Mouse (Mus musculus): ENCODE results near the gene Dnajb4.

The Dnajb4 gene

DNA sequence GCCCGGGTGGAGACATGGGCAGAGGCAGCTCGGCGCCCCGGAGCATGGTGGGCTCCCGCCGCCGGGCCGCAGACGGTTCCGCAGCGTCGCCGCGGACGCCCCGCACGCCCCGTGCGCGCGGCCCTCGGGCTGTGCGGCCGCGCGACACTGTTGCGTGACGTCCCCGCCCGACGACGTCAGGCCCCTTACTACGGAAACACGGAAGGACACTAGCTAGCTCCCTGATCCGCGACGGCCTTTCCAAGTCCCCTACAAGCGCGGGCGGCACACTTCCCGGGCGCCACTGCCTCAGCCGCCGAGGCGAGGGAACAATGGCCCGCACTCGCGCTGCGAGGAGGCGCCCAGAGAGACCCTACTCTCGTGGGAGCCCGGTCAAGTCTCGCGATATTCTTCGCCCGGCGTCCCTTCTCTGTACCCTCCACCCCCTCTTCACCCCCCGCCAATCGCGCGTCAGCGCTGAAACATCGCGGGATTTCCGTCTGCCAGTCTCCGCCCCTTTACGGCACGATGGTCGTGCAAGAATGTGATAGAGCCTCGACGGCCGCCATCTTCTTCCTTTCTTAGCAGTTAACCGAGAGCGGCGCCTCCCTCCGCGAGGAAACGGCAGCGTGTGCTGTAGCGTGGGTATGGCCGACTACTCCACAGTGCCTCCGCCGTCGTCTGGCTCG is at the start of gene Dnajb4, which contains the start of gene Fubp1:
Dnajb4 (minus strand) TSS at position 336 of the 668 bp plus-strand sequence.
Fubp1 (plus strand) TSS at position 456 of the 668 bp plus-strand sequence.
- peak; percentile 15; the same call in 1 of the 2 replicates for TF ChIP-seq GATA4 (IDR thresholded peaks at IDR 0.05; ENCODE audit: insufficient replicate concordance, low read length)

GRCm38 (mm10) chr3:152257528-152257927 is 47.4 kb upstream of the Dnajb4 start:
- TF ChIP-seq GATA4 (IDR thresholded peaks at IDR 0.05; ENCODE audit: insufficient replicate concordance, low read length) = no peak

DNA sequence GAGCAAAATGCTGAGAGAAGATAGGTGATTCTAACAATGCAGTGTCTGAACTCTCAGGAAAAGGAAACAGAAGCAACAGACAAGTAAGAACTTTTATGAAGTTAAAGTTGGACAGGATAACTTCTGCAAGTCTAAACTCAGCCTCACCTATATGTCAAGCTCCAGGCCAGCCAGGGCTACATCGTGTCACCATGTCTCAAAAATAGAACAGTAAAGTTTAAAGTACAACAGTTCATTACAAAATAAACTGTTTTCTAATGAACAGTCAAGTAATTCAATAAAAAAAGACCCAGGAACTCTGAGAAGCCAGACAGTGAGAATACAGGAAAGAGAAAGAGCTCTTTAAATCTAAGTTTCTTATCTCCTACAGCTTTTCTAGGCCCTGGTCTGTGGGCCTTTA is 40.4 kb upstream of the Dnajb4 start:
- TF ChIP-seq GATA4 (IDR thresholded peaks at IDR 0.05; ENCODE audit: insufficient replicate concordance, low read length) = no peak

- no peak for TF ChIP-seq GATA4 (IDR thresholded peaks at IDR 0.05; ENCODE audit: insufficient replicate concordance, low read length)
Measured at GRCm38 (mm10) chr3:152247708-152248107, 37.6 kb upstream of the Dnajb4 start.

DNA sequence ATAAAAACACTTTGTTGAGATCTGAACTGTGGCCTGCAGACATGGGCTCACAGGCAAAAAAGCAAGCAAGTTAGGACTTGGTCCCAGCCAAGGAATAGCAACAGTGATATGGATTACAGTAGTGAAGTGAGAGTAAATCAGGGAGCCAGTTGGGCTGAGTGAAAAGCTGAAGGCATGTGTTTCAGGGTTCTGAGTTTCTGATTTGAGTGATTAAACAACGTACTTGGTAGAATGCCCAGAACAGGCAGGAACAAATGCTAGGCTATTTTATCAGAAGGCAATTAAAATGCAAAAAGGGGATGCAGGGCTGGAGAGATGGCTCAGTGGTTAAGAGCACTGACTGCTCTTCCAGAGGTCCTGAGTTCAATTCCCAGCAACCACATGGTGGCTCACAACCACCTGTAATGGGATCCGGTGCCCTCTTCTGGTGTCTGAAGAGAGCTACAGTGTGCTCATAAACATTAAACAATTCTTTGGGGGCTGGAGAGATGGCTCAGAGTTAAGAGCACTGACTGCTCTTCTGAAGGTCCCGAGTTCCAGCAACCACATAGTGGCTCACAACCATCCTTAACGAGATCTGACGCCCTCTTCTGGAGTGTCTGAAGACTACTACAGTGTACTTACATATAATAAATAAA is 35.3 kb upstream of the Dnajb4 start:
- TF ChIP-seq GATA4 (IDR thresholded peaks at IDR 0.05; ENCODE audit: insufficient replicate concordance, low read length) = no peak

DNA sequence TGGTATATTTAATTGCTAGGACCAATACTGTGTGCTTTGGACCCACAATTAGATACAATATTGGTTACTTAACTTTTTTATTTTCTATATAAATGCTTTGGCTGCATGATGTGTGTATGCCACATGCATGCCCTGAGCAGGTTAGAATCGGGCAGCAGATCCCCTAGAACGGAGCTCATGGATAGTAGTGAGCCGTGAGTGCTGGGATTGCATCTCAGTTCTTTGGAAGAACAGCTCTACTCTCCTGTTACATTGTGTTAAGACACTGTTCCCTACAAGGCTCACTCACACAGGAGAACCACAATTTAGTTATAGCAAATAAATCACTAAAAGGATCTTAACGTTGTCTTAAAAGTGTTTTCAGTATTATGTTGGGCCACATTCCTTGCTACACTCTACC is 33.2 kb upstream of the Dnajb4 start:
- TF ChIP-seq GATA4 (IDR thresholded peaks at IDR 0.05; ENCODE audit: insufficient replicate concordance, low read length) = no peak

DNA sequence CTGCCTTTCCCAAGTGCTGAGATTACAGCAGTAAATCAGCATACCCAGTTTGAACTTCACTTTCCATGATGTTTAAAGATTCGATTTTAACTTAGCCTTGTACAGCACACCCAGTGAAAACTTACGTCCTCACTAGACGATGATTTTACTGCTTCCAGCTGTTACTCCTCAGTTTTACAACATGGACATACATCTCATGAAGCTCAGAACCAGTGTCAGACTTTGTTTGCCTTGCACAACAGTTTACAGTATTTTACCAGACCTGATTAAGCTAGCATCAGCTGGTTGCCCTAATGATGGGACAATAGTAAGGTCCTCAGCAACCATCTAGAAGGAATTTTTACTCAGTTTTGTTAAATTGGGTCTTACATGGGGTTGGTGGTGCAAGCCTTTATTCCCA is 31.0 kb upstream of the Dnajb4 start:
- no peak for TF ChIP-seq GATA4 (IDR thresholded peaks at IDR 0.05; ENCODE audit: insufficient replicate concordance, low read length)

DNA sequence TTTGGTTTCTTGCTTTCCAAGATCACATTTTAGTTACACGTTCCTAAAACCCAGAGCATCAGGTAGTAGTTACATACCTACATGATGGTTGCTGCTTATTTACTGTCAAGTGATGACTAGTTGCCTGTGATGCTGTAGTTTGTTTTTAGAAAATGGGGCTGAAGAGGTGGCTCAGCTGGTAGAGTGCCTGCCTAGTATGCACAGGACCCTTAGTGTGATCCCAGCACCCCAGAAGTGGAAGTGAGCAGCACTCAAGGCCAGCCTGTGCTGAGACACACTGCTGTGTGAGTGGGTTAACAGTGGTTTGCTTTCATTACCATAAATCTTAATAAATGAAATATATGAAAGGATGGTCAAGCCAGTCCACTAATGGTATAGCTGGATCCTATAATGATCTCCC is 29.5 kb upstream of the Dnajb4 start:
- no peak for TF ChIP-seq GATA4 (IDR thresholded peaks at IDR 0.05; ENCODE audit: insufficient replicate concordance, low read length)

DNA sequence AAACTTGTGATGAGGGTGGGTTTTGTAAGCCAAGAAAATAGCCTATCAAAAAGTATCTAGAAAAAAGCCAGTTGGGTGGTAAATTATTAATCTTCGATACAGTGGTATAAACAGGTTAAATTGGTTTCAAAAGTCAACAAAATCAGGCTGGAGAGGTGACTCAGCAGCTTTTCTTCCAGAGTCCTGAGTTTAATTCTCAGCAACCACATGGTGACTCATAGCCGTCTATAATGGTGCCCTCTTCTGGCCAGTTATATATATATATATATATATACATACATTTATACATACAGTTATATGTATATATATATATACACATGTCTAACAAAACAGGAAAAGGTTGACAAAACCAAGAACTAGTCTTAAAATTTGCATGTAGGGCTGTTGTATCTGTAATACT is 28.7 kb upstream of the Dnajb4 start:
- no peak for TF ChIP-seq GATA4 (IDR thresholded peaks at IDR 0.05; ENCODE audit: insufficient replicate concordance, low read length)

GRCm38 (mm10) chr3:152235805-152236204 is 25.7 kb upstream of the Dnajb4 start:
- no peak for TF ChIP-seq GATA4 (IDR thresholded peaks at IDR 0.05; ENCODE audit: insufficient replicate concordance, low read length)

- TF ChIP-seq GATA4 (IDR thresholded peaks at IDR 0.05; ENCODE audit: insufficient replicate concordance, low read length) = no peak
Measured at GRCm38 (mm10) chr3:152235238-152235637, 25.1 kb upstream of the Dnajb4 start.

DNA sequence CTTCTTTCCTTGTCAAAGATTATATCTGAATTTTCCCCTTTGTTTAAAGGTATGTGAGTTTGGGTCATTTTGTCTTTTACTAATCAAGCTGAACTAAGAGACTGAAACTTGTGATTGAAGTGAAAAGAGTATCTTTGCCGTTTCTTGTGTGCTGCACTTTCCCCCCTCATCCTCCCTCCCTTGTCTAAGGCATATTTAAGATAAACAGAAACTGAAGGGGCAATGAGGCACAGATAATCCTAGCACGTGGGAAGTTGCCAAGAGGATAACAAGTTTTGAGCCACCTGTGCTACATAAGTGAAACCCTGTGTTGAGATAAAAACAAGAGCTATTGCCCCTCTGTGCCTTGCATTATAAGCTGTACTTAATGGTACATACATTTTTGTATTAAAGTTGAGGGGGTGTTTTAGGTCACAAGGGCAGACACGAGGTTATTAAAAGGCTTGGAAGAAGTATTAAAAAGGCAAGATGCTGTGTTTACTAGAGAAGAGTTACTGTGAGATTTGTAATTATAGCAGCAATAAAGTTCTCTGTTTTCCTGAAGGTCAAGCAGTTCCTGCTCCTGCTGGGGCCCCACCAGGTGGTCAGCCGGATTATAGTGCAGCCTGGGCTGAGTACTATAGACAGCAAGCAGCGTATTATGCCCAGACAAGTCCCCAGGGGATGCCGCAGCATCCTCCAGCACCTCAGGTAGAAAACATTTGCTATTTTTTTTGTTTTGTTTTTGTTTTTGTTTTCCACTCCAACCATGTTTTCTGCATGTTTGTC is 21.4 kb upstream of the Dnajb4 start:
- no peak for TF ChIP-seq GATA4 (IDR thresholded peaks at IDR 0.05; ENCODE audit: insufficient replicate concordance, low read length)

DNA sequence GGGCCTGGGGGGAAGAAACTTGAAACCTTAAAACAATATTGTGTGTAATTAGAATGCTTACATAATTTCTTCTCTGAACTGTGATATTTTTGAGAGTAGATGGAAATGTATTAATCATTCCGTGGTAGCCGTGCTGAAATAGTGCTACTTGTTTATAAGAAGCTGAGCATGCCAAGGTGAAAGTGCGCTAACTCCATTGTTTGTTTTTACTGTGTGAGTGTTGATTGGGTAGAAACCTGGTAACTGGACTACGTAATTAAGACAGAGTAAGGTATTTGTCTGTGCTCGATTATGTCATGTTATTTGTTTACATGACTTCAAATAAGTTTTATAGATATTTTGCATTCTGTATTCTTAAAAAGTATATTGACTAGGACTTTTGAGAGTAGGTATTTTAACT is 19.2 kb upstream of the Dnajb4 start:
- TF ChIP-seq GATA4 (IDR thresholded peaks at IDR 0.05; ENCODE audit: insufficient replicate concordance, low read length) = no peak

DNA sequence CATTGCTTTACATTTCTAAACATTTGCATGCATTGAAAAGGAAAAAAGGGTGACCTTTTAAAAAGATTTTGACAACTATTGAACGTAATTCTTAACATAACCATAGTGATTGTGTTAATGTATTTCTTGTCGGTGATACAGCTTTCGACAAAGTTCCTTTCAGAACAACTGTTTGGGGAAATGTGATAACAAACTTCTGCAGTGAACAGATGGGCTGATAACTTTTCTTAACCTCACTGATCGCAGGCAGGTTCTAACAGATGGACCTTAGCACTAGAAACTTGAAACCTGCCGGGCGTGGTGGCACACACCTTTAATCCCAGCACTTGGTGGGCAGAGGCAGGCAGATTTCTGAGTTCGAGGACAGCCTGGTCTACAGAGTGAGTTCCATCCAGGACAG is 18.7 kb upstream of the Dnajb4 start:
- TF ChIP-seq GATA4 (IDR thresholded peaks at IDR 0.05; ENCODE audit: insufficient replicate concordance, low read length) = no peak

- TF ChIP-seq GATA4 (IDR thresholded peaks at IDR 0.05; ENCODE audit: insufficient replicate concordance, low read length) = no peak
Measured at GRCm38 (mm10) chr3:152225906-152226305, 15.8 kb upstream of the Dnajb4 start.

GRCm38 (mm10) chr3:152224918-152225317 is 14.8 kb upstream of the Dnajb4 start:
- TF ChIP-seq GATA4 (IDR thresholded peaks at IDR 0.05; ENCODE audit: insufficient replicate concordance, low read length) = no peak

Measured in liver, adult (tissue).